Mouse (Mus musculus) CH12.LX (cell line): ENCODE measurements around the gene Tbx15. TPM values are rescaled to one million over a fixed set of nuclear protein-coding genes. Genes with fewer than 3 reads are reported as not detected.

Experiments
- DNase-seq: peaks from one replicate; pipeline ENCODE4 v3.0.0-alpha.2; 2013; ENCODE audit errors: extremely low read depth
- H3K27ac ChIP-seq: 2 replicates; pipeline ENCODE4 v1.5.1; 2012; ENCODE audit warnings: low read depth, mild to moderate bottlenecking, control low read depth, moderate library complexity; ENCODE audit not compliant: insufficient read depth
- H3K27me3 ChIP-seq: replicated peaks from 2 replicates; pipeline ENCODE3; 2012; ENCODE audit warnings: inconsistent platforms
- H3K36me3 ChIP-seq, 2 experiments: replicated peaks in 1 of 2; 2 replicates each; pipeline versions ENCODE3 to v1.6.1; 2012; ENCODE audit warnings: inconsistent platforms in 1 of 2, low read length in 1 of 2, mild to moderate bottlenecking in 1 of 2, mixed read lengths in 1 of 2, moderate library complexity in 1 of 2; ENCODE audit not compliant: control insufficient read depth in 1 of 2, insufficient read depth in 1 of 2
- H3K4me1 ChIP-seq, 2 experiments: 2 replicates each; pipeline ENCODE4 v1.6.1; 2012; ENCODE audit warnings: inconsistent platforms in 1 of 2, moderate library complexity in 1 of 2; ENCODE audit not compliant: insufficient read depth in 2 of 2, control insufficient read depth in 1 of 2
- H3K4me2 ChIP-seq: 2 replicates; pipeline ENCODE4 v1.6.1; 2012; ENCODE audit warnings: low read depth, mild to moderate bottlenecking, control low read depth; ENCODE audit not compliant: poor library complexity, insufficient read depth, severe bottlenecking
- H3K4me3 ChIP-seq, 3 experiments: fragments of 150-350 bp in 1 of 3; sonication (generic) in 1 of 3; replicated peaks in 1 of 3; 2 replicates each; pipeline versions ENCODE3 to v1.5.1; 2011 to 2012; ENCODE audit warnings: low read depth in 2 of 3, low read length in 2 of 3, mild to moderate bottlenecking in 2 of 3, moderate library complexity in 2 of 3, control low read depth in 1 of 3, improper control_type of control experiment in 1 of 3, inconsistent platforms in 1 of 3, mixed read lengths in 1 of 3; ENCODE audit not compliant: poor library complexity in 1 of 3
- H3K79me2 ChIP-seq: replicated peaks from 2 replicates; pipeline ENCODE4 v1.6.1; 2012; ENCODE audit warnings: mild to moderate bottlenecking, moderate library complexity; ENCODE audit not compliant: control insufficient read depth, poor library complexity, insufficient read depth, severe bottlenecking; ENCODE audit errors: extremely low read depth
- H3K9ac ChIP-seq: 2 replicates; pipeline ENCODE4 v1.6.1; 2012; ENCODE audit warnings: low read depth, mild to moderate bottlenecking, control low read depth, moderate library complexity; ENCODE audit not compliant: insufficient read depth
- H3K9me3 ChIP-seq: replicated peaks from 2 replicates; pipeline ENCODE3; 2012; ENCODE audit warnings: low read length, inconsistent platforms, mixed read lengths
- BHLHE40 ChIP-seq: IDR thresholded peaks from 2 replicates; pipeline ENCODE4 v1.6.1; 2011; ENCODE audit warnings: mild to moderate bottlenecking, low read depth, low read length, improper control_type of control experiment
- CHD2 ChIP-seq: IDR thresholded peaks from 2 replicates; pipeline ENCODE4 v1.6.1; 2011; ENCODE audit warnings: low read length, improper control_type of control experiment
- E2F4 ChIP-seq: IDR thresholded peaks from 2 replicates; pipeline ENCODE4 v1.6.1; 2011; ENCODE audit warnings: low read depth, low read length, improper control_type of control experiment; ENCODE audit not compliant: insufficient replicate concordance
- EP300 ChIP-seq: IDR thresholded peaks from 2 replicates; pipeline ENCODE4 v1.6.1; 2011; ENCODE audit warnings: low read length, improper control_type of control experiment
- ETS1 ChIP-seq: conservative IDR thresholded peaks from 2 replicates; pipeline ENCODE4 v1.6.1; 2012; ENCODE audit warnings: low read depth, mild to moderate bottlenecking, inconsistent platforms, low read length, improper control_type of control experiment, moderate library complexity
- GABPA ChIP-seq: IDR thresholded peaks from 2 replicates; pipeline ENCODE4 v1.6.1; 2012; ENCODE audit warnings: low read depth, low read length, improper control_type of control experiment, inconsistent platforms; ENCODE audit not compliant: insufficient replicate concordance
- JUN ChIP-seq: IDR thresholded peaks from 2 replicates; pipeline ENCODE4 v1.6.1; 2011; ENCODE audit warnings: low read depth, mild to moderate bottlenecking, low read length, improper control_type of control experiment, moderate library complexity; ENCODE audit not compliant: insufficient read depth
- JUND ChIP-seq: conservative IDR thresholded peaks from 2 replicates; pipeline ENCODE4 v1.6.1; 2011; ENCODE audit warnings: low read depth, low read length, improper control_type of control experiment
- MAZ ChIP-seq: IDR thresholded peaks from 2 replicates; pipeline ENCODE4 v1.6.1; 2012; ENCODE audit warnings: low read depth, mild to moderate bottlenecking, inconsistent platforms, low read length, improper control_type of control experiment, moderate library complexity
- MXI1 ChIP-seq: IDR thresholded peaks from 2 replicates; pipeline ENCODE4 v1.6.1; 2011; ENCODE audit warnings: mild to moderate bottlenecking, low read depth, low read length, improper control_type of control experiment
- NELFE ChIP-seq: IDR thresholded peaks from 2 replicates; pipeline ENCODE4 v1.6.1; 2011; ENCODE audit warnings: low read depth, low read length, improper control_type of control experiment
- NRF1 ChIP-seq: IDR thresholded peaks from 2 replicates; pipeline ENCODE4 v1.6.1; 2014; ENCODE audit warnings: low read depth, mild to moderate bottlenecking, inconsistent platforms, low read length, improper control_type of control experiment, moderate library complexity
- PAX5 ChIP-seq: IDR thresholded peaks from 2 replicates; pipeline ENCODE4 v1.6.1; 2012; ENCODE audit warnings: low read length, inconsistent platforms, mixed read lengths
- TBP ChIP-seq: conservative IDR thresholded peaks from 2 replicates; pipeline ENCODE4 v1.6.1; 2011; ENCODE audit warnings: low read depth, low read length, improper control_type of control experiment
- TCF12 ChIP-seq: IDR thresholded peaks from 2 replicates; pipeline ENCODE4 v1.6.1; 2014; ENCODE audit warnings: low read depth, mild to moderate bottlenecking, inconsistent platforms, low read length, improper control_type of control experiment
- UBTF ChIP-seq: IDR thresholded peaks from 2 replicates; pipeline ENCODE4 v1.6.1; 2012; ENCODE audit warnings: low read depth, mild to moderate bottlenecking, inconsistent platforms, low read length, improper control_type of control experiment, moderate library complexity
- USF2 ChIP-seq: conservative IDR thresholded peaks from 2 replicates; pipeline ENCODE4 v1.6.1; 2011; ENCODE audit warnings: low read depth, low read length, improper control_type of control experiment
- ZC3H11A ChIP-seq: IDR thresholded peaks from 2 replicates; pipeline ENCODE4 v1.6.1; 2012; ENCODE audit warnings: low read depth, mild to moderate bottlenecking, inconsistent platforms, low read length, improper control_type of control experiment
- ZMIZ1 ChIP-seq: IDR thresholded peaks from 2 replicates; pipeline ENCODE4 v1.6.1; 2012; ENCODE audit warnings: low read depth, mild to moderate bottlenecking, inconsistent platforms, low read length, improper control_type of control experiment
- dilution Hi-C: fragments of 300-500 bp; cut with MboI; formaldehyde crosslinking; loops from 2 replicates; pipeline ENCODE4 v1.14.3; 2020; ENCODE audit warnings: low sequenced_read_pairs; ENCODE audit not compliant: extremely low pct_unique_long_range_greater_than_20kb, extremely low pct_ligation_motif_present
- in situ Hi-C: fragments of 300-500 bp; cut with MboI; formaldehyde crosslinking; loops from 3 replicates; pipeline ENCODE4 v1.14.3; 2019; ENCODE audit warnings: low sequenced_read_pairs, low pct_ligation_motif_present, low pct_unique_long_range_greater_than_20kb, mixed read lengths
- polyA plus RNA-seq: library from polyadenylated mRNA; unstranded; fragments of >175 nt; gene quantifications from 2 replicates; pipeline ENCODE4 v1.2.1, GENCODE M21; 2012; ENCODE audit warnings: low read depth; ENCODE audit not compliant: insufficient read length
- total RNA-seq, 2 experiments: library from RNA; depleted of rRNA; stranded (reverse); fragments of 300-350 nt in 1 of 2; fragments of >200 nt in 1 of 2; gene quantifications; 2 replicates each; pipeline ENCODE4 v1.2.3; 2012 to 2014

Gene Tbx15
- total and polyA plus RNA-seq, 3 experiments, result 1.4 to 2.1 (median 1.8) TPM

DNA sequence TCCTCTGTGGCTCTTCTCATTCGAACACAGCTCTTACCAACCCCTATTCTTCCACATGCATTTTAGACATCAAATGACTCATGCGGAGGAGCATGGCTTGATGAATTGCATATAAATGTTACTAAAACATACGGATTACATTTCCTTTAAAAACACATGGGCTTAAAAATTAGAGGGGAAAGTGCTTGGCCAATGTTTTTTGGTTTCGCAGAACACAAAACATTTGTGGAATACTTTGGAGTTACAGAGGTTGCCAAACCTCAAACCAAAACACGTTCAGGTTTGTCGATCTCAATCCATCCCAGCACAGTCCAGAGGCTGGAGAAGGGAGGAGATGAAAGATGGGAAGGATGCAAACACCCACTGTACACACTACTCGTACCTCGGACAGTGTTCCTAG lies 90.9 kb downstream of the Tbx15 start:
- Histone ChIP-seq H3K27ac (no peak overlapping the region), H3K9me3 (no peaks in the 10 kb centered on the region), H3K4me1 (no peaks in the 10 kb centered on the region), H3K9ac (no peak overlapping the region), H3K4me3 (no peak overlapping the region), H3K4me2 (no peak overlapping the region), H3K27me3 (no peaks in the 10 kb centered on the region), H3K36me3 (no peaks in the 10 kb centered on the region), H3K79me2 (no peaks in the 10 kb centered on the region)
- TF ChIP-seq USF2, result no peak
- TF ChIP-seq GABPA, result no peak
- no peak for TF ChIP-seq TBP
- no peak for TF ChIP-seq CHD2
- TF ChIP-seq ZC3H11A, result no peak
- no peak for TF ChIP-seq MXI1
- TF ChIP-seq BHLHE40, result no peak
- no peak for TF ChIP-seq NELFE
- TF ChIP-seq TCF12, result no peak
- TF ChIP-seq E2F4, result no peak
- no peak for TF ChIP-seq EP300
- TF ChIP-seq JUN, result no peak
- no peak for TF ChIP-seq PAX5
- no peak for TF ChIP-seq UBTF
- TF ChIP-seq ZMIZ1, result no peak
- no peak for TF ChIP-seq JUND
- in situ Hi-C loops (no loop called here), dilution Hi-C loops (no loop called here)
- no peak for DNase-seq

DNA sequence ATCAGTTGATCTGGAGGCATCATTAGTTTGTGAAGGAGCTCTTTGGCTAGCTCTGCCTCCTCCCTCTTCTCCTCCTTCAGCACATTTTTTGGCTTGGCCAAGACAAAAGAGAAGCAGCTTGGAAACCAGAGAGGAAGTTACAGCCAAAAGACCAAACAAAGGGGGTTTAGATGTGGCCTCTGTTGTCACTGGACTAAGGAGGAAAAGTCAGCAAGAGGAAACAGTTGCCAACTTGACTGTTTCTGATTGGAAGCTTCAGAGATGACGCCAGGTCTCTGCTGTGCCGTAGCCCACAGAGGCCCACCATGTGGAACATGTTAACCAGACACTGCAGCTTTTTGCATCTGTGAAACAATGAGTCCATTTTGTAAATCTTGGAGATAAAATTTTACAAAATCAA lies 96.7 kb downstream of the Tbx15 start:
- no peaks in the 10 kb centered on the region for H3K27me3 ChIP-seq
- no peak for DNase-seq
- dilution Hi-C loops, result no loop called here
- in situ Hi-C loops, result no loop called here
- no peak overlapping the region for H3K9ac ChIP-seq
- TF ChIP-seq MAZ (no peak), NRF1 (no peak), BHLHE40 (no peak), ETS1 (no peak)
- H3K79me2 ChIP-seq, result no peaks in the 10 kb centered on the region
- H3K27ac ChIP-seq, result no peak overlapping the region
- H3K36me3 ChIP-seq, result no peaks in the 10 kb centered on the region
- H3K4me3 ChIP-seq, result no peak overlapping the region
- no peaks in the 10 kb centered on the region for H3K9me3 ChIP-seq
- H3K4me2 ChIP-seq, result no peak overlapping the region
- H3K4me1 ChIP-seq, result no peaks in the 10 kb centered on the region
